Mouse (Mus musculus) embryonic fibroblast, embryonic 13.5 days (primary cell): ENCODE data around the gene Psd.

Source experiments
- CTCF ChIP-seq: IDR thresholded peaks from 2 replicates; pipeline ENCODE4 v1.5.1; 2011; ENCODE audit warnings: mild to moderate bottlenecking, control low read depth, low read length, moderate library complexity, borderline replicate concordance; ENCODE audit not compliant: insufficient read depth
- POLR2A ChIP-seq: IDR thresholded peaks from 2 replicates; pipeline ENCODE4 v1.6.1; 2011; ENCODE audit warnings: low read depth, mild to moderate bottlenecking, control low read depth, low read length, moderate library complexity

DNA sequence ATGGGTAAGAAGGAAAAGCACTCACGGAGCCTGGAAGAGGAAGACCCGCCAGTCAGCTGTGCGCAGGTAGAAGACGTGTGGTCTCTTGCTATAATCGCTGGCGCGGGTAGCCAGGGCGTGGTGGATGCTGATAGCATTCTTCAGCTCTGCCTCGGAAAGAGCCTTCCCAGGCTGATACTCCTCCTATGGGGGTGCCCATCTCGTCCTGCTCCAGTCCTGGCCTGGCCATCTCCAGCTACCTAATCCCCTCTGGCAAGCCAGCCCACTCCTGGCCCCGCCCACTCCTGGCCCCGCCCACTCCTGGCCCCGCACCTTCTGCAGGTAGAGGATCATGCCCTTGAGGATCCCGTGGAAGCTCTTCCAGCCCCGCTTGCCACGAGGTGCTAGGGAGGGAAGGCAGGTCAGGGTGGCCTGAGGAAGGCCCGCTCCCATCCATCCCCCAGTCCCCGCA lies 12.8 kb downstream of the Psd start:
- no peak for TF ChIP-seq CTCF
- 0 out of 2 replicates have a peak, but pooled peaks have one; percentile 14 for TF ChIP-seq POLR2A
